Mouse (Mus musculus) natural killer cell, adult 2 months (primary cell): ENCODE results near the gene Ddr2.

Source experiments
- DNase-seq, 2 experiments: peaks; one replicate each; pipeline ENCODE4 v3.0.0; 2022; ENCODE audit warnings: low spot score in 2 of 2

Ddr2 gene

DNA sequence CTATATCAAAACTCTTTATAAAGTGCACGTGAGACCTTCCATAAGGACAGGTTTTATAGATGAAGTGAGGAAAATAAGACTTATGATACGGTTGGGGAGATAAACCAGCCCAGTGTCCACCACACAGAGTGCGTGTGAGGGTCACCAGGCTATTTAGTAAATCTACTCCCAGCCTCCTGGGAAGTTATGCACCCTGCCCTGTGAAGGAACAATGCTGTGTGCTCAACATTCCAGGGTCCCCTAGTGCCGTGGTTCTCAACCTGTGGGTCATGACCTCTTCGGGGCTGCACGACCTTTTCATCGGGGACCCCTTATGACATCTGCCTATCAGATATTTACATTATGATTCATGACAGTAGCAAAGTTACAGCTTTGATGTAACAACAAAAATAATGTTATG is 162.3 kb downstream of the Ddr2 start:
- DNase-seq: no peak

DNA sequence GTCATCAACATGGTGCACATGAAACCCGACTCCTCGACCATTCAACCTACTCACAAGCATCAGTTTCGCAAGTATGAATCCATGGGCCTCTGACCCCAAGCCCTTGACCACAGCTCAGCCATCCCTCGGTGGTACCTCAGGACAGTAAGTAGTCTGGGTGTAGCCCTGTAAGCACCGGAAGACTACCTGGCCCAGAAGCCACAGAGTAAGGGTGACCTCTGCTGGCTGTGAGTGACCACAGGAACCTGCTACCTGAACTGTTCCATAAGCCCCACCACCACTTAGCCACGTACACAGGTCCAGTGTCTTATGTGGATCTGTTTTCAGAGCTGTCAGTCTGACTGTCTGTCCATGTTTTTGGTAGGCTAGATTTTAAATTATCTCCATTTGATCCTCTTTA is 162.9 kb downstream of the Ddr2 start:
- DNase-seq: no peak

DNA sequence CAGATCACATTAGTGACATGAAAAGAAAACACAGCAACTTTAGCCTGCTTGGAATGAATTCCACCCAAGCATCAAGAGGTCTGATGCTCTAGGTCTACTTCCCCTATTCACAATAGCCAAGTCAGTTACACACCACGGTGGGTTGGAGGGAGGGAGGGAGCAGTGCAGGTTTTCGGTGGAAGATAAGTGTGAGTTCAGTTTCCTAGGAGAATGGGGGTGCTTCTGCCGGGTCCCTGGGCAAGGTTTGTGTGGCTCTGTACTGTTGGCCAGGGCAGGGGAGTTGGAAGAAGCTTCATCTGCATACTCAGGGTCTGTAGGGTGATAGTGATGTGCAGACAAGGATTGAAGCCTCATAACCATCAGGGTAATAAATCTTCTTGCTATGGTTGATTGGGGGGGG is 164.6 kb downstream of the Ddr2 start:
- DNase-seq: no peak

DNA sequence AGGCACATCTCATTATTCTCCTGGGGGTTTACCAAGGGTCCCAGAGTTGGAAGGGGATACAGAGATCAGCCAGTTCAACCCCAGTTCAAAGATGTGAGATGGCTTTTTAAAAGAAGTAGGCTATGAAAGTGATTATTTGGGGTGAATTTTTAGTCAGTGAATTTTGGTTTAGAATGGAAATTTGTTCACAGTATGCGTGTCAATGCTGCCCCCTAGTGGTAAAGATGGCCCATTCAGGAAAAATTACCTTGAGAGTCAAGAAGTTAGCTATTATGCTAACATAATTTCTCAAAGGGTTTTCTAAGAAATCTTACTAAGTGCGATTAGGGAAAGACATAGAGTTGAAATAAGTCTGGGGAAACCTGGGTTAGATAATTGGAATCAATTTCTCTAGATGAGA is 171.2 kb downstream of the Ddr2 start:
- DNase-seq: peak; percentile 18 to 22

DNA sequence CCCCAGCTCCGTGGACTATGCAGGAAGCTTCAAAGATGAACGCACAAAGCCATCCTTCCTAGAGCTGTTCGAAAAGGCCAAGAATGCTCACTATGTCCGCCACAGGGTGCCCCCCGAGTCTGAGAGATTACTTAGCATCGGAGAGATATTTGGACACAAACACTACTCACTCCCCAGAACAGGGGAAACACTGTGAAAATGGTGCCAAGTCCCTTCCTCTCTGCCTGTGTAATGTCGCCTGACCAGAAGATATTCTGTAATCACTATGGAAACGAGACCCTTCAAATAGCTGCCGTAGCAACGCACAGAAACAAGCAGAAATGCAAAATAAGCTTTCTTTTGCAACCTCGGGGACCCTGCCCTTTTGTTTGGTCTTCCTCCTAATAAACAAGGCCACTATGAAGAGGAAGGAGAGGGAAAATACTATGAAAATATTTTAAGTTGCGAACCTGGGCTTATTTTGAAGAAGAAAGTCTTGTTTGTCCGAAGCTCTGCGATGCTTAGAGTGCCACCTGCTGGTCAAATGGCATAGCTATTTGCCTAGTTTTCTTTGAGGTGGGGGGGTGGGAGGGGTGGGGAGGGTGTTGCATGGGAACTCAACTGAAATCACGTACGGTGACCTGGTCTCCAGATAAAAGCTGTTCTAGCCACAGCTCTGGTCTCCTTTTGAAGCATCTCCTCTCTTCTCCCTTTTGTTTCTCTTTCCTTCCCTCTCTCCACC is 176.4 kb downstream of the Ddr2 start:
- peak in 1 of 2 experiments; percentile 24 for DNase-seq

DNA sequence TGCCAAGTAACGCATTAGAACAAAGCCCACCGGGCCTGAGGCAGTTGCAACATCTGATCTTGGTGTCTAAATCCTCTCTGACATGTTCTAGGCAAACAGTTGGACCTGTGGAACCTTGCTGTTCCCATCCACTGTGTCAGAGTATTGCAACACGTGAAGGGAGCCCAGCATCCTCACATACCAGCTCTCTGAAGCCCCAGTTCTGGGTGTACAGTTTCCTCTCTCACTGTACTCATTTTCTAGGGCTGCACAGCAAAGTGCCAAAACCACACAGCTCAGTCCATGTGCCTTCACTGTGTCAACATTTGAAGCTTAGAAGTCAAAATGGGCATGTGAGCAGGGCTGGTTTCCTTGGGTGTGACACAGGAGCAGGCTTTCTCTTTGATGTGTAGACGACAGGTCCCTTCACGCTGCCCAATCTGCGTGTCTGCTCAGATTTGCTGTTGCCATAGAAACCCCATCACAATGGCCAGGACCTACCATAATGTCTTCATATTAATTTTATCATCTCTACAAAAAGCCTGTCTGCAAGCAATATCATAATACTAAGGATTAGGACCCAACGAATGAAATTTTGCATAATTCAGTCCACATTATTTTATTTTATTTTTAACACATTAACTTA is 178.3 kb downstream of the Ddr2 start:
- DNase-seq: no peak

DNA sequence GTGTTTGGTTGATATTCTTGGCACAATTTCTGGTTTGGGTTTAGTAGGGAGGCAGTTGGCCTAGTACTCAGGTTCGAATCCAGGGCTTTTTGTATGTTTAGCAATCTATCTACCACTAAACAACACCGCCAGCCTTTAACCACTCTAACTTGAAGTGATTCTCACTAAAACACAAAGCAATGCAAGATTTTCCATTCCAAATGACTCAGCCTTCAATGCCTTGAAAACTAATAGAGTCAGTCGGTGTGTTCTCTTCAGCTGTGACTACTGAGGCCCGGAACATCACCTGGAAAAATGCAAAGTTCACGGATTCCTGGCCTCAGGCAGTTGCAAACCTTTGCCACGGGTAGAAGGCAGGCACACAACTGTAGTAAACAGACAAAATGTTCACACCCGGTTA is 178.9 kb downstream of the Ddr2 start:
- no peak for DNase-seq

DNA sequence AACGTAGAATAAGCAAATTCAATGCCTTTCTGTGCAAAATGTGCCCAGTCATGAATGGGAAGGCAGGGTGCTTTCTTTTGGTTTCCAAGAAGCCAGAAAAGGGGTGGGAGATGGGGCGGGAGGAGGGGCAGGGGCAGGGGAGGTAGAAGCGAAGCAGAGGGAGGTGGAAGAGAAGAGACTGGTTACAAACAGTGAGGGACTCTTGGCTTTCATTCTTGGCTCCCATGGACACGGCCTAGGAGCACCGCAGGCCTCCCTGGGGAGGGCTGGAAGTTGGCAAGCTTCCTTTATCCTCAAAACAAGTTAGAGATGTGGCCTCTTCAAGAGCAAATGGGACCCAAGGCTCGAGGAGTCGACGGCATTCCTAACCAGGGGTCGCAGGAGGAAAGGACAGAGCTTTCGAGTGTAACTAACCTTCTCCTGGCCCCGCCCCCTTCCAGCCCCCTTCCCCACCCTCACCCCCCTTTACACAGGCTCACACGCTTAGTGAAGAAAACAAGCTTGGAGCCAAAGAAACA is 182.0 kb downstream of the Ddr2 start, which contains the start of gene Ccdc190:
TSS of gene Ccdc190 (plus strand) at position 195 of the 518 bp plus-strand sequence.
- no peak for DNase-seq

DNA sequence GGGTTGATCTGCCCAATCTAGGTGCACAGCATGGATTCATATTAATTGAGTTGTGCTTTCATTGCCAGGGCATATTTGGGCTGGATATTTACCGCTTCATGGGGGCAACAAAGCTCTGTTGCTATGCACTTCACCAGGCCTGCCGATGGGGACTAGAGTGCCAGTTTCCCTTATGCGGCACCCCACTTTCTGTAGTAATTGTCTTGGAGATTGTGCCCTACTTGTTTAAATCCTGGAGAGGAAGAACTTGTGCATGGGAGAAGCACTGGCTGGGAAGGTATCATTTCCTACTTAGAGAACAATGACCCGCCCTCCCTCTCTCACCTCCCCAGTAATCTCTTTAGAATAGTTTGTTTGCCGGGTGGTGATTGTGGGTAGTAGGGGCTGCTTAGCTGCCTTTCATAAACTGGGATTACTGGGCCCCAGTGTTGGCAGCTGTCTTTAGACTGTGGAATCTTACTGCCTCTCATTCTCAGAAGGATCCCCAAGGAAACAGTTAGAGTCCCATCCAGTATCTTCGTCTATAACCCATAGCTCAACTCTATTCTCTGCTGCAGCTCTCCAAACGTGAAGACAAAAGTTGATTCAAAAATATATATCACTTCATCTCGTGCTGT is 182.7 kb downstream of the Ddr2 start:
- DNase-seq: no peak

DNA sequence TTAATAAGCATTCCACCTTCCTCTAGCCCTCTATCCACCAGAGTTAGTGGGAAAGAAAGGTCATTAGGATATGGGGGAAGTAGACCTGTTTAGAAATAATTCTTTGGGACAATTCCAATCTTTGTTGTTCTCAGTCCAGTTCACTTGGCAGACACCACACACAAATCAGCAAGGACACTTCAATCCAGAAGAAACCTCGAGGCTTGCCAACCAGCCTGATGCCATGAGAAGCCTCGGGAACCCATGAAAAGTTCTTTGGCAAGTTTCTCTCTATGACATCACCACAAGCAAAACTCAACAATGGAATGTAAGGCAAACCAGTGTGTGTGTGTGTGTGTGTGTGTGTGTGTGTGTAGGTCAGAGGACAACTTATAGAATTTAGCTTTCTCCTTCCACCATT is 186.0 kb downstream of the Ddr2 start:
- no peak for DNase-seq
